Mouse (Mus musculus) neural tube, embryonic 11.5 days (tissue): ENCODE results near the gene Clec12b. TPM values are rescaled to one million over a fixed set of nuclear protein-coding genes. Genes with fewer than 3 reads are reported as not detected.

Source experiments
- ATAC-seq: fragments of 200-750 bp; cut with Nextera tagmentation; 2 replicates; pipeline ENCODE4 v1.8.0; 2017; ENCODE audit warnings: moderate number of reproducible peaks, mild to moderate bottlenecking, moderate TSS enrichment, moderate library complexity; ENCODE audit not compliant: insufficient read depth, low FRiP score, low TSS enrichment
- DNase-seq: peaks from one replicate; pipeline ENCODE4 v3.0.0-alpha.2; 2015; ENCODE audit warnings: low spot score
- H3K27ac ChIP-seq: fragments of 300-500 bp; sonication (generic); 2 replicates; pipeline ENCODE4 v1.5.1; 2014; ENCODE audit warnings: low read depth, mild to moderate bottlenecking, low read length
- H3K27me3 ChIP-seq: fragments of 300-500 bp; sonication (generic); 2 replicates; pipeline ENCODE4 v1.6.1; 2014; ENCODE audit warnings: mild to moderate bottlenecking, low read length, mixed read lengths; ENCODE audit not compliant: control insufficient read depth, insufficient read depth
- H3K36me3 ChIP-seq: fragments of 300-500 bp; sonication (generic); 2 replicates; pipeline ENCODE4 v1.6.1; 2014; ENCODE audit warnings: mild to moderate bottlenecking, low read length, moderate library complexity, mixed read lengths; ENCODE audit not compliant: control insufficient read depth, insufficient read depth
- H3K4me1 ChIP-seq: fragments of 300-500 bp; sonication (generic); 2 replicates; pipeline ENCODE4 v1.6.1; 2014; ENCODE audit warnings: low read length, mixed read lengths; ENCODE audit not compliant: control insufficient read depth, insufficient read depth
- H3K4me2 ChIP-seq: fragments of 300-500 bp; sonication (generic); 2 replicates; pipeline ENCODE4 v1.6.1; 2014; ENCODE audit warnings: low read depth, mild to moderate bottlenecking, moderate library complexity
- H3K4me3 ChIP-seq: fragments of 300-500 bp; sonication (generic); 2 replicates; pipeline ENCODE4 v1.5.1; 2014; ENCODE audit warnings: low read depth, low read length
- H3K9ac ChIP-seq: fragments of 300-500 bp; sonication (generic); 2 replicates; pipeline ENCODE4 v1.6.1; 2014; ENCODE audit warnings: mild to moderate bottlenecking, low read length
- H3K9me3 ChIP-seq: fragments of 300-500 bp; sonication (generic); 2 replicates; pipeline ENCODE4 v1.6.1; 2016; ENCODE audit warnings: low read length; ENCODE audit not compliant: control insufficient read depth
- WGBS: fragments of 180-500 bp; shearing (Covaris S2); extraction: QIAGEN DNeasy Blood & Tissue Kit; methylation state at CpG from one replicate; pipeline ENCODE4 v1.1.7; 2014; 5-methylcytosine and 5-hydroxymethylcytosine counted together
- polyA plus RNA-seq: library from polyadenylated mRNA; unstranded; fragments of >200 nt; fragmentation: Nextera tagmentation; extraction: Ambion mirVana; gene quantifications from 2 replicates; pipeline ENCODE4 v1.2.1, GENCODE M21; 2014

The Clec12b gene
- polyA plus RNA-seq, 1 experiment from 2014 or later = not detected

- DNase-seq (no peak), ATAC-seq (no peak)
- Histone ChIP-seq H3K36me3 (no peaks in the 10 kb centered on the region), H3K4me2 (no peak within 1 kb of the TSS), H3K9me3 (no peaks in the 10 kb centered on the region), H3K4me1 (no peaks in the 10 kb centered on the region), H3K27me3 (no peaks in the 10 kb centered on the region), H3K4me3 (no peak within 1 kb of the TSS), H3K27ac (no peak within 1 kb of the TSS), H3K9ac (no peak within 1 kb of the TSS)
- WGBS = 93% methylated on average over 2 of the region's 2 CpGs
These were observed 22.9 kb upstream of the Clec12b start, which contains the start of gene Clec9a for GRCm38 (mm10) chr6:129408562-129408961. Clec9a (plus strand) TSS chr6:129408862.

- Histone ChIP-seq H3K27ac (no peak overlapping the region), H3K4me1 (no peaks in the 10 kb centered on the region), H3K9me3 (no peaks in the 10 kb centered on the region), H3K4me2 (no peak overlapping the region), H3K27me3 (no peaks in the 10 kb centered on the region), H3K9ac (no peak overlapping the region), H3K36me3 (no peaks in the 10 kb centered on the region), H3K4me3 (no peak overlapping the region)
- DNase-seq (no peak), ATAC-seq (no peak)
- WGBS = 48% methylated on average over 2 of the region's 2 CpGs
These were observed 21.6 kb upstream of the Clec12b start for GRCm38 (mm10) chr6:129407324-129407723.

GRCm38 (mm10) chr6:129405999-129406398, 20.3 kb upstream of the Clec12b start:
- Histone ChIP-seq H3K4me3 (no peak overlapping the region), H3K27me3 (no peaks in the 10 kb centered on the region), H3K4me1 (no peaks in the 10 kb centered on the region), H3K4me2 (no peak overlapping the region), H3K9ac (no peak overlapping the region), H3K9me3 (no peaks in the 10 kb centered on the region), H3K36me3 (no peaks in the 10 kb centered on the region), H3K27ac (no peak overlapping the region)
- DNase-seq (no peak), ATAC-seq (no peak)

GRCm38 (mm10) chr6:129403391-129403790, 17.7 kb upstream of the Clec12b start:
- DNase-seq (no peak), ATAC-seq (no peak)
- no peak overlapping the region for H3K4me2 ChIP-seq
- H3K9ac ChIP-seq = no peak overlapping the region
- 89% methylated on average over 6 of the region's 6 CpGs for WGBS
- H3K36me3 ChIP-seq = no peaks in the 10 kb centered on the region
- H3K27me3 ChIP-seq = no peaks in the 10 kb centered on the region
- no peak overlapping the region for H3K4me3 ChIP-seq
- no peaks in the 10 kb centered on the region for H3K9me3 ChIP-seq
- H3K27ac ChIP-seq = no peak overlapping the region
- no peaks in the 10 kb centered on the region for H3K4me1 ChIP-seq

- WGBS = 93% methylated on average over 2 of the region's 2 CpGs
- Histone ChIP-seq H3K27ac (no peak overlapping the region), H3K9me3 (no peaks in the 10 kb centered on the region), H3K9ac (no peak overlapping the region), H3K27me3 (no peaks in the 10 kb centered on the region), H3K4me3 (no peak overlapping the region), H3K4me1 (no peaks in the 10 kb centered on the region), H3K36me3 (no peaks in the 10 kb centered on the region), H3K4me2 (no peak overlapping the region)
- ATAC-seq (no peak), DNase-seq (no peak)
These were observed 16.7 kb upstream of the Clec12b start for GRCm38 (mm10) chr6:129402404-129402803.

GRCm38 (mm10) chr6:129399945-129400344, 14.3 kb upstream of the Clec12b start:
- DNase-seq = no peak
- Histone ChIP-seq H3K9ac (no peak overlapping the region), H3K4me2 (no peak overlapping the region), H3K4me1 (no peaks in the 10 kb centered on the region), H3K4me3 (no peak overlapping the region), H3K27ac (no peak overlapping the region), H3K27me3 (no peaks in the 10 kb centered on the region), H3K36me3 (no peaks in the 10 kb centered on the region), H3K9me3 (no peaks in the 10 kb centered on the region)
- WGBS = 77% methylated on average over 6 of the region's 6 CpGs
- ATAC-seq = no peak

- no peaks in the 10 kb centered on the region for H3K27me3 ChIP-seq
- 88% methylated on average over 8 of the region's 8 CpGs for WGBS
- DNase-seq = no peak
These were observed 11.3 kb upstream of the Clec12b start, which contains the start of gene Clec1b for GRCm38 (mm10) chr6:129396997-129397396. Clec1b (plus strand) TSS chr6:129397297.

GRCm38 (mm10) chr6:129393732-129394131, 8.1 kb upstream of the Clec12b start:
- no peaks in the 10 kb centered on the region for H3K36me3 ChIP-seq
- no peak overlapping the region for H3K27ac ChIP-seq
- ATAC-seq = 0 out of 2 replicates have a peak, but pooled peaks have one; percentile 55
- H3K9me3 ChIP-seq = no peaks in the 10 kb centered on the region
- 80% methylated on average over 5 of the region's 6 CpGs for WGBS
- DNase-seq = no peak
- no peaks in the 10 kb centered on the region for H3K27me3 ChIP-seq
- no peak overlapping the region for H3K4me2 ChIP-seq
- H3K4me1 ChIP-seq = no peaks in the 10 kb centered on the region
- H3K4me3 ChIP-seq = no peak overlapping the region
- H3K9ac ChIP-seq = no peak overlapping the region

More at GRCm38 (mm10) chr6:129396997-129397396, 11.3 kb upstream of the Clec12b start, which contains the start of gene Clec1b:
- Histone ChIP-seq H3K4me3 (no peak within 1 kb of the TSS), H3K4me1 (no peaks in the 10 kb centered on the region), H3K36me3 (no peaks in the 10 kb centered on the region), H3K4me2 (no peak within 1 kb of the TSS), H3K9ac (no peak within 1 kb of the TSS), H3K27ac (no peak within 1 kb of the TSS), H3K9me3 (no peaks in the 10 kb centered on the region)
- ATAC-seq = no peak

GRCm38 (mm10) chr6:129393087-129393720, 7.5 kb upstream of the Clec12b start:
- no peak overlapping the region for H3K27ac ChIP-seq
- ATAC-seq (no peak), DNase-seq (no peak)
- no peaks in the 10 kb centered on the region for H3K9me3 ChIP-seq
- H3K27me3 ChIP-seq = no peaks in the 10 kb centered on the region
- H3K36me3 ChIP-seq = no peaks in the 10 kb centered on the region
- no peak overlapping the region for H3K4me3 ChIP-seq
- no peaks in the 10 kb centered on the region for H3K4me1 ChIP-seq
- 33% methylated on average over 2 of the region's 2 CpGs for WGBS
- no peak overlapping the region for H3K9ac ChIP-seq
- no peak overlapping the region for H3K4me2 ChIP-seq
